Mouse (Mus musculus): ENCODE results near the gene Acap1.

GRCm38 (mm10) chr11:69939731-69940130 lies 44.4 kb upstream of the Acap1 start:
- TF ChIP-seq POLR2A (IDR thresholded peaks at IDR 0.05; ENCODE audit: borderline replicate concordance, control insufficient read depth, low read depth, low read length), result no peak
- TF ChIP-seq CTCF (IDR thresholded peaks at IDR 0.05; ENCODE audit: control insufficient read depth, insufficient read depth, low read length), result no peak

Data from bone marrow, adult 2 months (tissue).